Mouse (Mus musculus): ENCODE measurements around the gene Pcdh19. TPM values are rescaled to one million over a fixed set of nuclear protein-coding genes. Genes with fewer than 3 reads are reported as not detected.
A peak's percentile ranks its signal among the peaks of the same experiment; 100 is the strongest.

The Pcdh19 gene
- polyA plus RNA-seq, 1 experiment from 2014 or later: 16.2 TPM

GRCm38 (mm10) chrX:133601195-133601594, 87.6 kb downstream of the Pcdh19 start:
- no peak for ATAC-seq
- WGBS: 76% methylated on average over 2 of the region's 2 CpGs
- Histone ChIP-seq H3K4me3 (no peak overlapping the region), H3K4me2 (no peak overlapping the region), H3K4me1 (peaks cover 7% of the 10 kb centered on the region; the same call in 1 of the 2 replicates), H3K36me3 (ENCODE audit: poor library complexity, severe bottlenecking) (no peaks in the 10 kb centered on the region), H3K9ac (no peak overlapping the region), H3K27ac (no peak overlapping the region), H3K27me3 (no peaks in the 10 kb centered on the region), H3K9me3 (replicated peaks) (no peaks in the 10 kb centered on the region)

- Histone ChIP-seq H3K27me3 (no peaks in the 10 kb centered on the region), H3K4me2 (no peak overlapping the region), H3K9ac (no peak overlapping the region), H3K9me3 (replicated peaks) (no peaks in the 10 kb centered on the region), H3K4me3 (no peak overlapping the region), H3K4me1 (no peaks in the 10 kb centered on the region), H3K27ac (no peak overlapping the region; the same call in 1 of the 2 replicates), H3K36me3 (ENCODE audit: poor library complexity, severe bottlenecking) (no peaks in the 10 kb centered on the region)
- WGBS: 43% methylated on average over 4 of the region's 4 CpGs
- ATAC-seq: peak; percentile 50; the same call in 1 of the 2 replicates
Measured at GRCm38 (mm10) chrX:133575601-133576382, 113.0 kb downstream of the Pcdh19 start.

- Histone ChIP-seq H3K9ac (no peak overlapping the region), H3K9me3 (replicated peaks) (no peaks in the 10 kb centered on the region), H3K27me3 (no peaks in the 10 kb centered on the region), H3K4me3 (no peak overlapping the region), H3K4me2 (no peak overlapping the region), H3K36me3 (ENCODE audit: poor library complexity, severe bottlenecking) (no peaks in the 10 kb centered on the region), H3K4me1 (no peaks in the 10 kb centered on the region), H3K27ac (no peak overlapping the region)
- WGBS: 70% methylated on average over 2 of the region's 2 CpGs
- peak; percentile 80; the same call in 1 of the 2 replicates for ATAC-seq
Measured at GRCm38 (mm10) chrX:133565355-133565754, 123.4 kb downstream of the Pcdh19 start.

Other genes starting within 250 kb of the Pcdh19 start
- 0.18 and 0.32 TPM in 2 replicates for gene Tnmd, start 162.0 kb upstream of the Pcdh19 start, polyA plus RNA-seq (2015; fragmentation: Nextera tagmentation; extraction: Ambion mirVana)
- gene Tspan6, start 209.4 kb upstream of the Pcdh19 start, polyA plus RNA-seq (2015; fragmentation: Nextera tagmentation; extraction: Ambion mirVana): 229 and 245 TPM in 2 replicates
- 0.21 and 0.32 TPM in 2 replicates for gene Srpx2, start 219.4 kb upstream of the Pcdh19 start, polyA plus RNA-seq (2015; fragmentation: Nextera tagmentation; extraction: Ambion mirVana)

Measured in forebrain, embryonic 13.5 days (tissue).